Mouse (Mus musculus): ENCODE data around the gene C5ar2. TPM values are rescaled to one million over a fixed set of nuclear protein-coding genes. Genes with fewer than 3 reads are reported as not detected.

C5ar2 gene
- polyA plus RNA-seq, 2 experiments: 0.15 TPM; not detected in 1

- ATAC-seq (ENCODE audit: low FRiP score, low read depth): no peak
- no peaks in the 10 kb centered on the region for H3K27me3 ChIP-seq (ENCODE audit: control insufficient read depth, insufficient read depth, low read length)
- DNase-seq (ENCODE audit: low spot score): no peak
- WGBS: 79% methylated on average over 8 of the region's 8 CpGs
- H3K4me2 ChIP-seq (replicated peaks; ENCODE audit: low read depth, low read length, severe bottlenecking): no peak overlapping the region
- no peaks in the 10 kb centered on the region for H3K9me3 ChIP-seq (ENCODE audit: control insufficient read depth, low read length)
- no peak overlapping the region for H3K27ac ChIP-seq (replicated peaks; ENCODE audit: low read depth, low read length)
- H3K36me3 ChIP-seq (ENCODE audit: control insufficient read depth, insufficient read depth, low read length): no peaks in the 10 kb centered on the region
- H3K9ac ChIP-seq (ENCODE audit: low read depth, low read length, severe bottlenecking): no peak overlapping the region
- TF ChIP-seq POLR2A (IDR thresholded peaks at IDR 0.05; ENCODE audit: borderline replicate concordance, extremely low read depth, insufficient read depth, insufficient read length): no peak
- no peaks in the 10 kb centered on the region for H3K4me1 ChIP-seq (ENCODE audit: control insufficient read depth, insufficient read depth, low read length)
- H3K4me3 ChIP-seq (replicated peaks; ENCODE audit: low read length): no peak overlapping the region
These were observed 56.5 kb downstream of the C5ar2 start for GRCm38 (mm10) chr7:16187494-16187893.

Other genes with a start within 250 kb of the C5ar2 start
- gene Bicra, start 196.2 kb downstream of the C5ar2 start, polyA plus RNA-seq (2012; rRNA removed): 20.1 and 26.6 TPM in 2 replicates
- 8.6 and 10.1 TPM in 2 replicates for gene Bicra, start 196.2 kb downstream of the C5ar2 start, polyA plus RNA-seq (2014; fragmentation: Nextera tagmentation; extraction: Ambion mirVana)
- gene Zfp541, start 182.3 kb downstream of the C5ar2 start, polyA plus RNA-seq (2012; rRNA removed): 0.26 and 0.35 TPM in 2 replicates
- 0.17 TPM in 1 of 2 replicates, not detected in the other for gene Zfp541, start 182.3 kb downstream of the C5ar2 start, polyA plus RNA-seq (2014; fragmentation: Nextera tagmentation; extraction: Ambion mirVana)
- 212 and 247 TPM in 2 replicates for gene Napa, start 145.7 kb downstream of the C5ar2 start, polyA plus RNA-seq (2012; rRNA removed)
- 206 and 217 TPM in 2 replicates for gene Napa, start 145.7 kb downstream of the C5ar2 start, polyA plus RNA-seq (2014; fragmentation: Nextera tagmentation; extraction: Ambion mirVana)
- 38.0 and 43.1 TPM in 2 replicates for gene Kptn, start 124.3 kb downstream of the C5ar2 start, polyA plus RNA-seq (2012; rRNA removed)
- 28.6 and 33.5 TPM in 2 replicates for gene Kptn, start 124.3 kb downstream of the C5ar2 start, polyA plus RNA-seq (2014; fragmentation: Nextera tagmentation; extraction: Ambion mirVana)
- gene Slc8a2, start 114.3 kb downstream of the C5ar2 start, polyA plus RNA-seq (2012; rRNA removed): 7.3 and 9.8 TPM in 2 replicates
- gene Slc8a2, start 114.3 kb downstream of the C5ar2 start, polyA plus RNA-seq (2014; fragmentation: Nextera tagmentation; extraction: Ambion mirVana): 0.23 and 0.28 TPM in 2 replicates
- gene Meis3, start 69.1 kb downstream of the C5ar2 start, polyA plus RNA-seq (2012; rRNA removed): 29.3 and 34.2 TPM in 2 replicates
- gene Meis3, start 69.1 kb downstream of the C5ar2 start, polyA plus RNA-seq (2014; fragmentation: Nextera tagmentation; extraction: Ambion mirVana): 15.1 and 16.2 TPM in 2 replicates
- 17.0 and 25.9 TPM in 2 replicates for gene Dhx34, start 22.1 kb downstream of the C5ar2 start, polyA plus RNA-seq (2012; rRNA removed)
- gene Dhx34, start 22.1 kb downstream of the C5ar2 start, polyA plus RNA-seq (2014; fragmentation: Nextera tagmentation; extraction: Ambion mirVana): 8.9 and 9.4 TPM in 2 replicates
- 3.2 and 5.4 TPM in 2 replicates for gene C5ar1, start 15.4 kb upstream of the C5ar2 start, polyA plus RNA-seq (2012; rRNA removed)
- gene C5ar1, start 15.4 kb upstream of the C5ar2 start, polyA plus RNA-seq (2014; fragmentation: Nextera tagmentation; extraction: Ambion mirVana): 2.8 and 3.1 TPM in 2 replicates
- gene Inafm1, start 29.5 kb upstream of the C5ar2 start, polyA plus RNA-seq (2012; rRNA removed): 48.7 and 57.8 TPM in 2 replicates
- 24.3 and 27.4 TPM in 2 replicates for gene Inafm1, start 29.5 kb upstream of the C5ar2 start, polyA plus RNA-seq (2014; fragmentation: Nextera tagmentation; extraction: Ambion mirVana)
- gene Ccdc9, start 42.6 kb upstream of the C5ar2 start, polyA plus RNA-seq (2012; rRNA removed): 64.4 and 84.8 TPM in 2 replicates
- 15.9 and 17.7 TPM in 2 replicates for gene Ccdc9, start 42.6 kb upstream of the C5ar2 start, polyA plus RNA-seq (2014; fragmentation: Nextera tagmentation; extraction: Ambion mirVana)
- gene Bbc3, start 64.2 kb upstream of the C5ar2 start, polyA plus RNA-seq (2012; rRNA removed): 7.4 and 11.9 TPM in 2 replicates
- 3.7 and 4.0 TPM in 2 replicates for gene Bbc3, start 64.2 kb upstream of the C5ar2 start, polyA plus RNA-seq (2014; fragmentation: Nextera tagmentation; extraction: Ambion mirVana)
- gene Sae1, start 143.7 kb upstream of the C5ar2 start, polyA plus RNA-seq (2012; rRNA removed): 143 and 172 TPM in 2 replicates
- 273 and 289 TPM in 2 replicates for gene Sae1, start 143.7 kb upstream of the C5ar2 start, polyA plus RNA-seq (2014; fragmentation: Nextera tagmentation; extraction: Ambion mirVana)
- 49.1 and 57.6 TPM in 2 replicates for gene Zc3h4, start 156.8 kb upstream of the C5ar2 start, polyA plus RNA-seq (2012; rRNA removed)
- gene Zc3h4, start 156.8 kb upstream of the C5ar2 start, polyA plus RNA-seq (2014; fragmentation: Nextera tagmentation; extraction: Ambion mirVana): 15.7 and 18.9 TPM in 2 replicates
- 32.8 and 41.6 TPM in 2 replicates for gene Tmem160, start 208.6 kb upstream of the C5ar2 start, polyA plus RNA-seq (2012; rRNA removed)
- gene Tmem160, start 208.6 kb upstream of the C5ar2 start, polyA plus RNA-seq (2014; fragmentation: Nextera tagmentation; extraction: Ambion mirVana): 42.7 and 51.3 TPM in 2 replicates
- gene Npas1, start 233.6 kb upstream of the C5ar2 start, polyA plus RNA-seq (2012; rRNA removed): 0.03 TPM in 2 replicates
- gene Npas1, start 233.6 kb upstream of the C5ar2 start, polyA plus RNA-seq (2014; fragmentation: Nextera tagmentation; extraction: Ambion mirVana): 0.15 and 0.21 TPM in 2 replicates

All from limb, embryonic 14.5 days (tissue).